ENCODE assay signal across 23 mouse cellular contexts in the genomic region with DNA sequence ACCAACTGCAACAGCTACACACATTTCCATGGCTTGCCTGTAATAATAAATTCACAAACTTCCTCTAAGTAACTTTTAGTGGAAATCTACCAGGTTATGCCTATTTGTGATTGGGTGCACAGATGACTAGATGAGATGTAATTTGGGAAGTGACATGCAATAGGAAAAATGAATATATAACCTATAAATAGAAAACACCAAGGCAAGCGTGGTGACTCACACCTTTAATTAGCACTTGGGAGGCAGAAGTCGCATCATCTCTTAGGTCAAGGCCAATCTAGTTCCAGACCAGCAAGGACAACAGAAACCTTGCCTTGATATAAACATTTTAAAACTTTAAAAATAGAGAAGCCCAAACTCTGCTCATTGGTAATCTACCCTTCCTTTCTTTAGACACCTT. TPM values are rescaled to one million over a fixed set of nuclear protein-coding genes. Genes with fewer than 3 reads are reported as not detected.
A peak's percentile ranks its signal among the peaks of the same experiment; 100 is the strongest.
DNase-seq lines count a peak whose midpoint lies in the region; ATAC-seq and TF ChIP-seq lines count a peak whose summit lies in the region.
"Had no signal": no experiment of that assay in that cellular context is flagged by ENCODE, and none has a peak within 500 bp of the region (broad histone marks: within the 10 kb centered on the region; RNA-seq: fewer than 3 reads in every experiment).

No protein-coding gene starts in this region.

- peak; percentile 20; the same call in 1 of the 2 replicates for ATAC-seq in frontal cortex, adult (ENCODE audit: low TSS enrichment)
- ATAC-seq in heart, postnatal 0 days (ENCODE audit: insufficient read depth, low read depth): peak; percentile 76
- ATAC-seq: intestine, postnatal 0 days; liver, embryonic 12.5 days had no signal

- H3K36me3 ChIP-seq in heart, postnatal 0 days (replicated peaks; ENCODE audit: control insufficient read depth, insufficient read depth, low read length): peaks cover 89% of the 10 kb centered on the region

- no peak overlapping the region for H3K4me3 ChIP-seq in heart, postnatal 0 days (ENCODE audit: low read depth, low read length)
- H3K4me3 ChIP-seq: embryonic facial prominence, embryonic 12.5 days; erythroblast, embryonic 14.5 days; forebrain, embryonic 12.5 days; hindbrain, embryonic 12.5 days; layer of hippocampus, adult 2 months; limb, embryonic 13.5 days; liver, embryonic 12.5 days had no signal

- H3K4me2 ChIP-seq in heart, postnatal 0 days (ENCODE audit: low read depth, low read length): no peak overlapping the region
- H3K4me2 ChIP-seq: embryonic facial prominence, embryonic 12.5 days; forebrain, embryonic 12.5 days; hindbrain, embryonic 12.5 days; limb, embryonic 13.5 days; liver, embryonic 12.5 days; midbrain, embryonic 11.5 days had no signal

- no peak for DNase-seq in frontal cortex, postnatal 10 days (ENCODE audit: low spot score in 2 of 2)
- peak; percentile 74 for DNase-seq in heart, postnatal 0 days (ENCODE audit: low spot score)
- no peak for DNase-seq in heart, postnatal 25 days (ENCODE audit: low spot score)
- peak; percentile 56 for DNase-seq in brain, adult 2 months (ENCODE audit: low read depth, low spot score)
- DNase-seq in layer of hippocampus, postnatal 25 days (ENCODE audit: extremely low spot score in 1 of 2, low spot score in 1 of 2): no peak
- DNase-seq in cerebellum, adult 9-10 months: no peak
- DNase-seq: B cell, adult 2 months; cerebellum, adult 9-11 months; gastrocnemius, postnatal 10 days; heart, postnatal 14 days; kidney, postnatal 25 days; lung, adult 18-20 months; lung, postnatal 10 days had no signal

- no peak for TF ChIP-seq CTCF in heart, postnatal 0 days (IDR thresholded peaks at IDR 0.05; ENCODE audit: low read depth)

- no peak overlapping the region for H3K9ac ChIP-seq in heart, postnatal 0 days (replicated peaks; ENCODE audit: low read depth, low read length)
- H3K9ac ChIP-seq: embryonic facial prominence, embryonic 12.5 days; forebrain, embryonic 12.5 days; hindbrain, embryonic 12.5 days; limb, embryonic 13.5 days; liver, embryonic 12.5 days had no signal

- TF ChIP-seq EP300 in heart, postnatal 0 days (IDR thresholded peaks at IDR 0.05; ENCODE audit: low read depth): no peak

- H3K27me3 ChIP-seq in heart, postnatal 0 days (ENCODE audit: control insufficient read depth, insufficient read depth, low read length): no peaks in the 10 kb centered on the region
- H3K27me3 ChIP-seq: embryonic facial prominence, embryonic 12.5 days; forebrain, embryonic 12.5 days; hindbrain, embryonic 12.5 days; limb, embryonic 13.5 days; liver, embryonic 12.5 days had no signal

- peaks cover 8% of the 10 kb centered on the region for H3K4me1 ChIP-seq in heart, postnatal 0 days (ENCODE audit: control insufficient read depth, insufficient read depth)
- H3K4me1 ChIP-seq: embryonic facial prominence, embryonic 12.5 days; forebrain, embryonic 12.5 days; hindbrain, embryonic 12.5 days; limb, embryonic 13.5 days; liver, embryonic 12.5 days had no signal

- peak overlapping the region; percentile 68 for H3K27ac ChIP-seq in heart, postnatal 0 days (ENCODE audit: low read depth)
- H3K27ac ChIP-seq: embryonic facial prominence, embryonic 12.5 days; forebrain, embryonic 12.5 days; hindbrain, embryonic 12.5 days; layer of hippocampus, adult 2 months; limb, embryonic 13.5 days; liver, embryonic 12.5 days had no signal

- intact Hi-C loops in heart, postnatal 25 days (cut with DNase I): no loop called here

- no peaks in the 10 kb centered on the region for H3K9me3 ChIP-seq in heart, postnatal 0 days (replicated peaks; ENCODE audit: control insufficient read depth, low read length)
- H3K9me3 ChIP-seq: embryonic facial prominence, embryonic 12.5 days; forebrain, embryonic 12.5 days; hindbrain, embryonic 12.5 days; limb, embryonic 13.5 days; liver, embryonic 12.5 days had no signal

- WGBS in heart, postnatal 0 days: 38% methylated on average over 2 of the region's 2 CpGs

RNA-seq across cellular contexts. Expression of gene Drg1, which starts 18.8 kb away (rescaled TPM):
- total RNA-seq in heart, postnatal 0 days (2014; rRNA removed; ENCODE audit: low replicate concordance): 52.8 and 55.1 TPM in 2 replicates
- 128 and 134 TPM in 2 replicates for polyA plus RNA-seq in heart, postnatal 0 days (2015; fragmentation: Nextera tagmentation; extraction: Ambion mirVana)
- 10 to 100 TPM; 58.0 to 65.0 TPM for total RNA-seq in heart, postnatal 25 days (2021)
- total RNA-seq in layer of hippocampus, postnatal 25 days (2021): 100 to 1,000 TPM in 1 of 2 experiments, 10 to 100 TPM in 1; 99.2 to 104 TPM

RNA-seq across cellular contexts. Expression of gene Patz1, which starts 41.3 kb away (rescaled TPM):
- 35.6 and 56.8 TPM in 2 replicates for total RNA-seq in heart, postnatal 0 days (2014; rRNA removed; ENCODE audit: low replicate concordance)
- polyA plus RNA-seq in heart, postnatal 0 days (2015; fragmentation: Nextera tagmentation; extraction: Ambion mirVana): 13.1 and 14.0 TPM in 2 replicates
- total RNA-seq in heart, postnatal 25 days (2021): 10 to 100 TPM; 25.6 to 26.4 TPM
- 10 to 100 TPM; 53.4 to 56.4 TPM for total RNA-seq in layer of hippocampus, postnatal 25 days (2021)

RNA-seq across cellular contexts. Expression of gene Eif4enif1, which starts 45.2 kb away (rescaled TPM):
- total RNA-seq in heart, postnatal 0 days (2014; rRNA removed; ENCODE audit: low replicate concordance): 34.4 and 58.2 TPM in 2 replicates
- polyA plus RNA-seq in heart, postnatal 0 days (2015; fragmentation: Nextera tagmentation; extraction: Ambion mirVana): 16.9 and 19.0 TPM in 2 replicates
- 10 to 100 TPM; 42.1 to 45.1 TPM for total RNA-seq in heart, postnatal 25 days (2021)
- total RNA-seq in layer of hippocampus, postnatal 25 days (2021): 10 to 100 TPM; 60.3 to 69.2 TPM

RNA-seq across cellular contexts. Expression of gene Sfi1, which starts 54.1 kb away (rescaled TPM):
- 7.1 and 13.2 TPM in 2 replicates for total RNA-seq in heart, postnatal 0 days (2014; rRNA removed; ENCODE audit: low replicate concordance)
- 5.3 and 5.4 TPM in 2 replicates for polyA plus RNA-seq in heart, postnatal 0 days (2015; fragmentation: Nextera tagmentation; extraction: Ambion mirVana)
- 10 to 100 TPM; 19.1 to 21.7 TPM for total RNA-seq in heart, postnatal 25 days (2021)
- total RNA-seq in layer of hippocampus, postnatal 25 days (2021): 10 to 100 TPM; 42.1 to 81.8 TPM

Comparison
In these comparisons a context has a peak if more than half of its experiments do, and no peak if none do; other contexts are left out.
1. DNase-seq: peak in heart, postnatal 0 days (single experiment) and brain, adult 2 months (single experiment); none in frontal cortex, postnatal 10 days (0 of 2), heart, postnatal 25 days (single experiment), layer of hippocampus, postnatal 25 days (0 of 2) and cerebellum, adult 9-10 months (single experiment).